Mouse (Mus musculus) MEL (cell line): ENCODE measurements around the gene Alpk1. TPM values are rescaled to one million over a fixed set of nuclear protein-coding genes. Genes with fewer than 3 reads are reported as not detected.

Experiments
- DNase-seq: peaks from one replicate; pipeline ENCODE4 v3.0.0; 2011; ENCODE audit warnings: low read depth, low spot score
- H3K27ac ChIP-seq: 2 replicates; pipeline ENCODE4 v1.5.1; 2012; ENCODE audit warnings: low read depth, mild to moderate bottlenecking, control low read depth, low read length, moderate library complexity; ENCODE audit not compliant: control insufficient read depth
- H3K27me3 ChIP-seq, 2 experiments: fragments of 150-350 bp in 1 of 2; sonication (generic) in 1 of 2; 2 replicates each; pipeline ENCODE4 v1.6.1; 2012; ENCODE audit warnings: low read length in 2 of 2, mild to moderate bottlenecking in 2 of 2, improper control_type of control experiment in 1 of 2, moderate library complexity in 1 of 2; ENCODE audit not compliant: insufficient read depth in 2 of 2, control insufficient read depth in 1 of 2
- H3K36me3 ChIP-seq, 2 experiments: 2 replicates each; pipeline ENCODE4 v1.6.1; 2012 to 2014; ENCODE audit warnings: low read length in 2 of 2, improper control_type of control experiment in 1 of 2, inconsistent platforms in 1 of 2, mild to moderate bottlenecking in 1 of 2; ENCODE audit not compliant: insufficient read depth in 2 of 2, control insufficient read depth in 1 of 2
- H3K4me1 ChIP-seq, 2 experiments: fragments of 150-350 bp in 1 of 2; sonication (generic) in 1 of 2; 2 replicates each; pipeline ENCODE4 v1.6.1; 2012; ENCODE audit warnings: low read length in 2 of 2, improper control_type of control experiment in 1 of 2, mild to moderate bottlenecking in 1 of 2; ENCODE audit not compliant: insufficient read depth in 2 of 2, control insufficient read depth in 1 of 2
- H3K4me3 ChIP-seq, 2 experiments: fragments of 150-350 bp in 1 of 2; sonication (generic) in 1 of 2; 2 replicates each; pipeline ENCODE4 v1.5.1; 2012; ENCODE audit warnings: low read depth in 2 of 2, low read length in 2 of 2, mild to moderate bottlenecking in 2 of 2, moderate library complexity in 2 of 2, control low read depth in 1 of 2, improper control_type of control experiment in 1 of 2; ENCODE audit not compliant: control insufficient read depth in 1 of 2, insufficient read depth in 1 of 2
- H3K79me2 ChIP-seq: 2 replicates; pipeline ENCODE4 v1.6.1; 2012; ENCODE audit warnings: mild to moderate bottlenecking, low read length, moderate library complexity; ENCODE audit not compliant: control insufficient read depth, poor library complexity, insufficient read depth
- H3K9ac ChIP-seq: 2 replicates; pipeline ENCODE4 v1.6.1; 2012; ENCODE audit warnings: low read depth, mild to moderate bottlenecking, control low read depth, low read length, moderate library complexity; ENCODE audit not compliant: control insufficient read depth, poor library complexity, severe bottlenecking
- H3K9me3 ChIP-seq: fragments of 150-350 bp; sonication (generic); replicated peaks from 2 replicates; pipeline ENCODE4 v1.6.1; 2012; ENCODE audit warnings: mild to moderate bottlenecking, low read length, improper control_type of control experiment, moderate library complexity; ENCODE audit not compliant: insufficient read depth
- BHLHE40 ChIP-seq: IDR thresholded peaks from 2 replicates; pipeline ENCODE4 v1.6.1; 2012; ENCODE audit warnings: low read depth, mild to moderate bottlenecking, inconsistent platforms, low read length, improper control_type of control experiment, borderline replicate concordance
- CTCF ChIP-seq, 3 experiments: IDR thresholded peaks in 2 of 3; conservative IDR thresholded peaks in 1 of 3; 2 replicates each; pipeline ENCODE4 v1.5.1; 2011 to 2012; ENCODE audit warnings: low read length in 3 of 3, low read depth in 2 of 3, mild to moderate bottlenecking in 2 of 3, improper control_type of control experiment in 1 of 3, inconsistent platforms in 1 of 3, mixed read lengths in 1 of 3, moderate library complexity in 1 of 3; ENCODE audit not compliant: control insufficient read depth in 1 of 3, insufficient read depth in 1 of 3, poor library complexity in 1 of 3, severe bottlenecking in 1 of 3
- EP300 ChIP-seq, 2 experiments: IDR thresholded peaks; 2 replicates each; pipeline ENCODE4 v1.6.1; 2011; ENCODE audit warnings: improper control_type of control experiment in 2 of 2, low read length in 2 of 2, low read depth in 1 of 2, mild to moderate bottlenecking in 1 of 2
- GATA1 ChIP-seq: IDR thresholded peaks from 2 replicates; pipeline ENCODE4 v1.6.1; 2011; ENCODE audit warnings: low read depth, low read length, improper control_type of control experiment
- MAX ChIP-seq: IDR thresholded peaks from 2 replicates; pipeline ENCODE4 v1.6.1; 2011; ENCODE audit warnings: low read length, improper control_type of control experiment
- MAZ ChIP-seq: IDR thresholded peaks from 2 replicates; pipeline ENCODE4 v1.6.1; 2012; ENCODE audit warnings: low read depth, mild to moderate bottlenecking, inconsistent platforms, low read length, improper control_type of control experiment
- MEF2A ChIP-seq: IDR thresholded peaks from 2 replicates; pipeline ENCODE4 v1.6.1; 2014; ENCODE audit warnings: low read depth, mild to moderate bottlenecking, inconsistent platforms, low read length, improper control_type of control experiment; ENCODE audit not compliant: poor library complexity, insufficient replicate concordance, severe bottlenecking; ENCODE audit errors: extremely low read depth
- NRF1 ChIP-seq: IDR thresholded peaks from 2 replicates; pipeline ENCODE4 v1.6.1; 2014; ENCODE audit warnings: low read depth, mild to moderate bottlenecking, inconsistent platforms, low read length, improper control_type of control experiment, moderate library complexity; ENCODE audit not compliant: poor library complexity, insufficient read depth, severe bottlenecking
- POLR2AphosphoS2 ChIP-seq: IDR thresholded peaks from 2 replicates; pipeline ENCODE4 v1.6.1; 2011; ENCODE audit warnings: low read length, improper control_type of control experiment
- RAD21 ChIP-seq: IDR thresholded peaks from 2 replicates; pipeline ENCODE4 v1.6.1; 2011; ENCODE audit warnings: mild to moderate bottlenecking, low read depth, low read length, improper control_type of control experiment
- RCOR1 ChIP-seq: IDR thresholded peaks from 2 replicates; pipeline ENCODE4 v1.6.1; 2012; ENCODE audit warnings: low read depth, mild to moderate bottlenecking, inconsistent platforms, low read length, improper control_type of control experiment
- SMC3 ChIP-seq: IDR thresholded peaks from 2 replicates; pipeline ENCODE4 v1.6.1; 2011; ENCODE audit warnings: low read depth, low read length, improper control_type of control experiment
- TAL1 ChIP-seq: IDR thresholded peaks from 2 replicates; pipeline ENCODE4 v1.6.1; 2012; ENCODE audit warnings: mild to moderate bottlenecking, inconsistent platforms, low read length, moderate library complexity, mixed read lengths
- TBP ChIP-seq: IDR thresholded peaks from 2 replicates; pipeline ENCODE4 v1.8.0; 2011; ENCODE audit warnings: low read depth, low read length, improper control_type of control experiment
- TCF12 ChIP-seq: IDR thresholded peaks from 2 replicates; pipeline ENCODE4 v1.6.1; 2014; ENCODE audit warnings: low read depth, mild to moderate bottlenecking, inconsistent platforms, low read length, improper control_type of control experiment, moderate library complexity
- USF1 ChIP-seq: IDR thresholded peaks from 2 replicates; pipeline ENCODE4 v1.6.1; 2014; ENCODE audit warnings: low read depth, mild to moderate bottlenecking, inconsistent platforms, low read length, improper control_type of control experiment, moderate library complexity
- USF2 ChIP-seq, 2 experiments: IDR thresholded peaks; 2 replicates each; pipeline ENCODE4 v1.6.1; 2011 to 2012; ENCODE audit warnings: improper control_type of control experiment in 2 of 2, low read length in 2 of 2, borderline replicate concordance in 1 of 2, inconsistent platforms in 1 of 2, low read depth in 1 of 2, mild to moderate bottlenecking in 1 of 2; ENCODE audit not compliant: insufficient read depth in 1 of 2
- ZC3H11A ChIP-seq: IDR thresholded peaks from 2 replicates; pipeline ENCODE4 v1.6.1; 2012; ENCODE audit warnings: low read depth, mild to moderate bottlenecking, inconsistent platforms, low read length, improper control_type of control experiment
- polyA plus RNA-seq, 2 experiments: library from polyadenylated mRNA; stranded (reverse) in 1 of 2; unstranded in 1 of 2; fragments of >175 nt in 1 of 2; fragments of >200 nt in 1 of 2; gene quantifications; 2 replicates each; pipeline versions ENCODE4 v1.2.1 to v1.2.4; 2012; ENCODE audit warnings: low replicate concordance in 2 of 2, low read depth in 1 of 2; ENCODE audit not compliant: insufficient read length in 2 of 2, insufficient read depth in 1 of 2, missing spikeins in 1 of 2
- total RNA-seq: library from RNA; depleted of rRNA; stranded (reverse); fragments of 300-350 nt; gene quantifications from 2 replicates; pipeline ENCODE4 v1.2.3, GENCODE M21; 2012

The Alpk1 gene
- total and polyA plus RNA-seq, 3 experiments = 1.8 to 2.4 TPM; not detected in 1

GRCm38 (mm10) chr3:127765971-127766370, 14.4 kb downstream of the Alpk1 start:
- Histone ChIP-seq H3K27me3 (no peaks in the 10 kb centered on the region), H3K9ac (no peak overlapping the region), H3K4me1 (peaks cover 0 to 3% of the 10 kb centered on the region in 2 experiments; a peak in 1 of 4 replicates), H3K79me2 (no peaks in the 10 kb centered on the region), H3K27ac (no peak overlapping the region), H3K4me3 (no peak overlapping the region), H3K36me3 (no peaks in the 10 kb centered on the region), H3K9me3 (no peaks in the 10 kb centered on the region)
- DNase-seq = no peak
- TF ChIP-seq SMC3 (no peak), RCOR1 (no peak), TBP (no peak), ZC3H11A (no peak), TCF12 (no peak), USF1 (no peak), NRF1 (no peak), EP300 (IDR thresholded peaks at IDR 0.05; ENCODE audit: low read depth in 1 of 2, low read length in 2 of 2) (no peak), USF2 (IDR thresholded peaks at IDR 0.05; ENCODE audit: borderline replicate concordance in 1 of 2, insufficient read depth in 1 of 2, low read depth in 1 of 2, low read length in 2 of 2) (no peak), MEF2A (no peak), GATA1 (no peak), CTCF (IDR thresholded peaks at IDR 0.05 in 2 of 3, conservative IDR thresholded peaks at IDR 0.05 in 1 of 3; ENCODE audit: control insufficient read depth in 1 of 3, insufficient read depth in 1 of 3, low read depth in 2 of 3, low read length in 3 of 3, poor library complexity in 1 of 3, severe bottlenecking in 1 of 3) (no peak), TAL1 (no peak), MAX (no peak), MAZ (no peak)

DNA sequence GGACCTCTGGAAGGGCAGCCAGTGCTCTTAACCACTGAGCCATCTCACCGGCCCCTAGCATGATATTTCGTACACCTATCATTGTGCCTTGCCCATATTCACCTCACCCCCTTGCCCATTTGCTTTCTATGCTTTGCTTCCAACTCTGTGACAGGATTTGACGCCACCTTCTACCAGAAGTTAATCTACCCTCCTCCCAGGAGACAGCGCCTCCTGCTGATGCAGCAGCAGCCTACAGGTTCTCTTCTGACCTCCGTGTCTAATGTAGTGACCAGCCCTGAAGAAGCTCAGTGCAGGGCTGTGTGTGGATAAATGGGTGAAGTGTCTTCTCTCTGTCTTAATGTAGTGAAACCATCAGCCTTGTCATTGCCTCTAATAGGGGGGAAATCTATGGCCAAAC, 15.8 kb downstream of the Alpk1 start:
- peaks cover 0 to 4% of the 10 kb centered on the region in 2 experiments; a peak in 1 of 4 replicates for H3K36me3 ChIP-seq
- no peak overlapping the region for H3K27ac ChIP-seq
- DNase-seq = no peak
- no peaks in the 10 kb centered on the region for H3K9me3 ChIP-seq
- no peak overlapping the region for H3K4me3 ChIP-seq
- peaks cover 2 to 7% of the 10 kb centered on the region in 2 experiments for H3K4me1 ChIP-seq
- H3K9ac ChIP-seq = no peak overlapping the region
- TF ChIP-seq POLR2AphosphoS2 (no peak), GATA1 (no peak), SMC3 (0 out of 2 replicates have a peak, but pooled peaks have one; percentile 20), RAD21 (peak; percentile 2), CTCF (IDR thresholded peaks at IDR 0.05 in 2 of 3, conservative IDR thresholded peaks at IDR 0.05 in 1 of 3; ENCODE audit: control insufficient read depth in 1 of 3, insufficient read depth in 1 of 3, low read depth in 2 of 3, low read length in 3 of 3, poor library complexity in 1 of 3, severe bottlenecking in 1 of 3) (peak; percentile 43 to 50 (median 49); a peak in 5 of 6 replicates), BHLHE40 (no peak)
- H3K27me3 ChIP-seq = no peaks in the 10 kb centered on the region
- no peaks in the 10 kb centered on the region for H3K79me2 ChIP-seq
